Mouse (Mus musculus) liver, adult 2 months (tissue): Measurements from ENCODE around the gene Cdk5r1. TPM values are rescaled to one million over a fixed set of nuclear protein-coding genes. Genes with fewer than 3 reads are reported as not detected.

Experiments
- DNase-seq: peaks from one replicate; pipeline ENCODE4 v3.0.0-alpha.2; 2011; ENCODE audit warnings: low read depth, low spot score; ENCODE audit errors: extremely low read depth
- H3K27ac ChIP-seq: fragments of 200-500 bp; replicated peaks from 2 replicates; pipeline ENCODE4 v1.5.1; 2012; ENCODE audit warnings: low read depth, mild to moderate bottlenecking, control low read depth, inconsistent platforms, low read length; ENCODE audit not compliant: insufficient read depth
- H3K27me3 ChIP-seq: fragments of 200-500 bp; 2 replicates; pipeline ENCODE4 v1.6.1; 2012; ENCODE audit warnings: mild to moderate bottlenecking, moderate library complexity, low read length, inconsistent platforms; ENCODE audit not compliant: control insufficient read depth, insufficient read depth
- H3K36me3 ChIP-seq: fragments of 200-500 bp; 2 replicates; pipeline ENCODE4 v1.6.1; 2012; ENCODE audit warnings: low read length, inconsistent platforms; ENCODE audit not compliant: control insufficient read depth, insufficient read depth
- H3K4me1 ChIP-seq: fragments of 200-500 bp; 2 replicates; pipeline ENCODE4 v1.6.1; 2011; ENCODE audit warnings: low read length; ENCODE audit not compliant: control insufficient read depth, insufficient read depth
- H3K4me3 ChIP-seq: fragments of 200-500 bp; 2 replicates; pipeline ENCODE4 v1.5.1; 2011; ENCODE audit warnings: low read depth, mild to moderate bottlenecking, control low read depth, low read length, moderate library complexity; ENCODE audit not compliant: insufficient read depth
- H3K79me2 ChIP-seq: fragments of 200-500 bp; 2 replicates; pipeline ENCODE4 v1.6.1; 2012; ENCODE audit warnings: inconsistent platforms, mild to moderate bottlenecking, low read length, moderate library complexity; ENCODE audit not compliant: control insufficient read depth, insufficient read depth
- H3K9ac ChIP-seq: fragments of 200-500 bp; 2 replicates; pipeline ENCODE4 v1.6.1; 2012; ENCODE audit warnings: low read depth, mild to moderate bottlenecking, control low read depth, inconsistent platforms, low read length
- CTCF ChIP-seq: fragments of 200-500 bp; IDR thresholded peaks from 2 replicates; pipeline ENCODE4 v1.5.1; 2011; ENCODE audit warnings: low read depth, low read length, control low read depth
- POLR2A ChIP-seq: fragments of 200-500 bp; IDR thresholded peaks from 2 replicates; pipeline ENCODE4 v1.6.1; 2011; ENCODE audit warnings: low read length, control low read depth; ENCODE audit not compliant: insufficient read depth; ENCODE audit errors: extremely low read depth
- WGBS: fragments of 180-500 bp; shearing (Covaris S2); methylation state at CpG from one replicate; pipeline ENCODE4 v1.1.7; 2018; 5-methylcytosine and 5-hydroxymethylcytosine counted together
- polyA plus RNA-seq: library from polyadenylated mRNA; depleted of rRNA; stranded (reverse); fragments of >200 nt; gene quantifications from 2 replicates; pipeline ENCODE4 v1.2.3, GENCODE M21; 2012
- total RNA-seq: library from RNA; depleted of rRNA; stranded (reverse); fragments of >200 nt; gene quantifications from 2 replicates; pipeline ENCODE4 v1.2.3, GENCODE M21; 2014

Cdk5r1 gene
- total and polyA plus RNA-seq, 2 experiments: 0.18 to 0.61 TPM

DNA sequence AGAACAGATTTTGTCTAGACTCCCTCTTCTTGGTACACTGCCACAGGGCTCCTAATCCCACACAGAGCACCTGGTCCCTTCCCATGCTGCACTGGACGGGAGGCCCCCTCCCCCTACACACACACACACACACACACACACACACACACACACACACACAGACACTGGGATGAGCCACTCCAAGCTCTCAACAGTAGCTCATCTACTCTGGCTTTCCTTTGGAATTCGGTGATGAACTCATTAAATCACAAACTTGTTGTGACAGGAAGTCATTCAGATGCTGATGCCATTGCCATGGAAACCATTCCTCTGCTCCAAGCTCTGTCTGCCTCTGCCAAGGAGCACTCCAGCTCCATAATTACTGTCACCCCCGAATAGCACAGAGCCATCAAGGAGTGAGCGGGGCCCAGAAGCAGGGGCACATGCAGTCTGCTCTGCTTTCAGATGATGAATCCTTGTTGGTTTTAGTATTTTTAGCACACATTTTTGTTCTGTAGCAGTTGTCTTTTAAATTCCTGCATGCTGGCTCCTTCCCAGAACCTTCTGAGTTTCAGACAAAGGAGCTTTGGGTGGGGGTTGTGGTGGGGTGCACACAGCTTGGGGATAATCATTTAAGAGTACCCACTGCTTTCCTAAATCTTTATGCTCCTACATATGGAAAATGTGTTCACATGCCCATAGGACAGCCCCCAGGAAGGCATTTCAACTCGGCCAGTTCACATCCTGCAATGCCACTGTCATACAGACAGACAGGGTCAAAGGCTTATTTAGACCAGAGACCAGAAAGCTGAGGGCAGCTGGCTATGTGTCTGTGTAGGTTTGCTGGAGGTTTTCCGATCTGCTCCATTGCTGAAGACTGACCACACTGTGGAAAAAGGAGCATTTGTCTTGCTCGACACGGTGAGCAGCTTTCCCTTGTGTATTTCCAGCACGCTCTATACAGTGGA is 41.9 kb downstream of the Cdk5r1 start:
- no peaks in the 10 kb centered on the region for H3K79me2 ChIP-seq
- H3K4me3 ChIP-seq: no peak overlapping the region
- no peak overlapping the region for H3K9ac ChIP-seq
- DNase-seq: peak; percentile 29
- H3K4me1 ChIP-seq: no peaks in the 10 kb centered on the region
- no peak overlapping the region for H3K27ac ChIP-seq
- H3K27me3 ChIP-seq: no peaks in the 10 kb centered on the region
- 78% methylated on average over 9 of the region's 9 CpGs for WGBS
- TF ChIP-seq POLR2A (no peak), CTCF (no peak)
- no peaks in the 10 kb centered on the region for H3K36me3 ChIP-seq

DNA sequence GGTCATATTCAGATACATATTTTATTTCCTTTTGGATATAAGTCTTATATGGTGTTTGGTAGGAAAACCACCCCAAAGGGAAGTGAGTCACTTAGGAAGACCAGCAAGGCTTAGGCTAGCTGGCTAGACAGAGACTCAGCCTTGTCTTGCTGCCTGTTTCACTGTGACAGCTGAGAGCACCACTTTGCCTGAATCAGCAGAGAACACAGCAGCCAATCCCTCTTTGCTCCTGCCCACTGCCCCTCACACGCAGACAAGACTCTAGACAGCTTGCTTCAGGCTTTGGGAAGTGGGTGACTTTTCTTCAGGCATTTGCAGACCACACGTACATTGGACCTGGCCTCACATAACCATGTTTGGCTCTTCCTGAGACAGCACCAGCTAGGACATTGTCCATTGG is 44.3 kb downstream of the Cdk5r1 start:
- Histone ChIP-seq H3K4me3 (no peak overlapping the region), H3K79me2 (no peaks in the 10 kb centered on the region), H3K36me3 (no peaks in the 10 kb centered on the region), H3K9ac (no peak overlapping the region), H3K4me1 (no peaks in the 10 kb centered on the region), H3K27me3 (no peaks in the 10 kb centered on the region), H3K27ac (no peak overlapping the region)
- DNase-seq: no peak
- WGBS: 73% methylated on average over 2 of the region's 2 CpGs
- no peak for TF ChIP-seq POLR2A

DNA sequence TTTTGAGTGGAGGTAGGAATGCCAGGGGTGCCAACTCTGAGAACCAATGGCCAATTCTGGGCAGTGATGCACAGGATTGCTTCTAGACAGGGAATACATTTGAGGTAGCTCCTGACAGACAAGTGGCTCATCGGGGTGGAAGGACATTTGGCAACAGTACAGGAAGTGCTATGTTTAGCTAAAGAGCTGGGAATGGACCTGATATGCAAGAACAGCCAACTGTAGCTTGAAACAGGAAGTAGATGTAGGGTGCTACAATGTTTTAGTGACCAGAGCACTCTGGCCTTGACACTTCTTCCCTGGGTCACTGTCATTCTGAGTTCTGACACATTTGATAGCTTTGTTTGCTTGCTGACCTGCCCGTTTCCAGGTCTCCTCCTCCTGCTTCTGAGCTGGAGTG is 46.0 kb downstream of the Cdk5r1 start:
- peak; percentile 38 for DNase-seq
- Histone ChIP-seq H3K27ac (peak overlapping the region; percentile 66), H3K9ac (no peak overlapping the region), H3K4me1 (no peaks in the 10 kb centered on the region), H3K4me3 (no peak overlapping the region), H3K36me3 (no peaks in the 10 kb centered on the region), H3K27me3 (no peaks in the 10 kb centered on the region), H3K79me2 (no peaks in the 10 kb centered on the region)
- no peak for TF ChIP-seq POLR2A
- no peak for TF ChIP-seq CTCF
- WGBS: 6% methylated on average over 2 of the region's 2 CpGs

DNA sequence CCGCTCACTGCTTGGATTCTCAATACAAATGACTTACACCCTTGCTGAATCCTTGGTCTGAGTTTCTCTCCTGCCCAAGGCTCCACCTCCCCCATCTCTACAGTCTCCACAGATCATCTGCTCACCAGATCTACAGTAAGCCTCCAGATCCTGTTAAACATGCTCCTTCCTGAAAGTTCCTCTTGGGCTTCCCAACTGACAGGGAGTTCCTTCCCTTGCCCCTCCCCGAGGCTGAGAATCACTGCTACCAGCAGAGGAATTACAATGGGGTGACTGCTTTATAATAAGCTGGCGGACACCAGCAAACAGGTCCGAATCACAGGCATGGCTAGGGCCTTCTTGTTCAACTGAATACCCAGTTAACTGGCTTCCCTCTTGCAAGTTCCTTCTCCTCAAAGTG is 46.6 kb downstream of the Cdk5r1 start:
- peak overlapping the region; percentile 66 for H3K27ac ChIP-seq
- no peak overlapping the region for H3K4me3 ChIP-seq
- WGBS: 70% methylated on average over 4 of the region's 4 CpGs

DNA sequence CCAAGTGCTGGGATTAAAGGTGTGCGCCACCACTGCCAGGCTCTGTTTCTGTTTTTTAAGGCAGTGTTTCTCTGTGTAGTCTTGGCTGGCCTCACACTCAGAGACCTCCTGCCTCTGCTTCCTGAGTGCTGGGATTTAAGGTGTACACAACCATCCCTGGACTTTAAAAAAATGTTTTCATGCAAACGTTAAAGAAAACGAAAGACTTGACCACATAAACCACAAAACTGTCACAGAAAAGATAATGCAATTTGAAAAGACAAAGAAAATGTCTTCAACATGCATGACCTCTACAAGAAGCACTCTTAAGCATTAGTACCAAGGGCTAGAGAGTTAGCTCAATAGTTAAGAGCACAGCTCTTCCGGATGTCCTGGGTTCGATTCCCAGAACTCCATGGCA is 47.4 kb downstream of the Cdk5r1 start:
- 83% methylated on average over 5 of the region's 5 CpGs for WGBS
- H3K36me3 ChIP-seq: no peaks in the 10 kb centered on the region
- TF ChIP-seq POLR2A (no peak), CTCF (no peak)
- DNase-seq: no peak
- H3K4me1 ChIP-seq: no peaks in the 10 kb centered on the region
- H3K4me3 ChIP-seq: no peak overlapping the region
- no peaks in the 10 kb centered on the region for H3K79me2 ChIP-seq
- H3K27ac ChIP-seq: no peak overlapping the region
- H3K9ac ChIP-seq: no peak overlapping the region
- H3K27me3 ChIP-seq: no peaks in the 10 kb centered on the region

More for the DNA sequence above, 46.6 kb downstream of the Cdk5r1 start:
- H3K79me2 ChIP-seq: no peaks in the 10 kb centered on the region
- no peaks in the 10 kb centered on the region for H3K36me3 ChIP-seq
- no peaks in the 10 kb centered on the region for H3K4me1 ChIP-seq
- H3K9ac ChIP-seq: no peak overlapping the region
- H3K27me3 ChIP-seq: no peaks in the 10 kb centered on the region
- TF ChIP-seq POLR2A (no peak), CTCF (no peak)
- no peak for DNase-seq

DNA sequence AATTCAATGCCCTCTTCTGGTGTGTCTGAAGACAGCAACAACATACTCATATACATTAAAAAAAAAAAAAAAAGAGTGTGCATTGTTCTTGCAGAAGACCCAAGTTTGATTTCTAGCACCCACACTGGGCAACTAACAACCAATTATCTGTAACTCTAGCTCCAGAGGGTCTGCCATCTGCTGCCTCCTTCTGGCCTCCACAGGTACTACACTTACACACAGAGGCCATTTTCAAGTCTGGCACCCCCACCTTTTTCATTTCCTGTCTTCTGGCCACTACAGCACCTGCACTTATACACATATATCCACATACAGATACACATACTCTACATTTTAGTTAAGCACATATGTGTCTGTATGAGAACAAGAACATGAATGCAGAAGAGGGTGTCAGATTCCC is 50.9 kb downstream of the Cdk5r1 start:
- no peaks in the 10 kb centered on the region for H3K27me3 ChIP-seq
- no peak overlapping the region for H3K9ac ChIP-seq
- no peaks in the 10 kb centered on the region for H3K4me1 ChIP-seq
- H3K4me3 ChIP-seq: no peak overlapping the region
- TF ChIP-seq POLR2A (no peak), CTCF (peak; percentile 16; the same call in 1 of the 2 replicates)
- H3K79me2 ChIP-seq: no peaks in the 10 kb centered on the region
- H3K27ac ChIP-seq: no peak overlapping the region
- no peak for DNase-seq
- H3K36me3 ChIP-seq: no peaks in the 10 kb centered on the region; the same call in 1 of the 2 replicates
